Comparison of ENCODE assay signal across 10 mouse cellular contexts in the genomic region with DNA sequence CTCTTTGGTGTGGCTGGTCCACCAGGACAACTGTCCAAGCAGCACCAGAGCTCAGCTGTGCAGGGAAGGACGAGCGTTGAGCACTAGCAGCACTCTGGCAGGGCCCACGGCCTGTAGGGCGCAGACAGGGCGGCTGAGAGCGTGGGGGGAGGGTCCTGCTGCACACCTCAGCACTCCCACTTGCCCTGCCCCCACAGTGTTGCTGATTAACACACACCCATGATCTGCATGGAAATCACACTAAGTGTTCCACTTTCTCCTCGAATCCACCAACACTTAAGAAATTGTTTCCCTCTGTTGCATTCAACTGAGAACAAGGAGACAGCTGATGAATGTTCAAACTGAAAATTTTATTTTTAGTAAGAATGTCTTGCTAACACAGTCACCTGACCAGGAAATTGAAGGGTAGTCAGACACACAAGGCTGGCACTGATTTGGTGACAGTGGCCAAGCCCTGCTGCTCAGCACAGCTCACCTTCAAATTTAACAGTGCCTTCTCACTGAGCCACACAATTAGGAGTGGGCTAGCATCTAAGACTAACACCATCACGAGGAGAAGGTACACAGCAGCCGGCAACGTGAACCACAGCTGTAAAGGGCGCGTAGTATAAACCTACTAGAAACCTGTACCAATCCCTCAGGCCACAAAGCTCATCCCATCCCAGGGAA. TPM values are rescaled to one million over a fixed set of nuclear protein-coding genes. Genes with fewer than 3 reads are reported as not detected.
DNase-seq lines count a peak whose midpoint lies in the region; ATAC-seq lines count a peak whose summit lies in the region.
"Had no signal": no experiment of that assay in that cellular context is flagged by ENCODE, and none has a peak within 500 bp of the region (broad histone marks: within the 10 kb centered on the region; RNA-seq: fewer than 3 reads in every experiment).

No protein-coding gene starts in this region.

- peaks cover 30% of the 10 kb centered on the region for H3K4me1 ChIP-seq in heart, embryonic 16.5 days (ENCODE audit: control insufficient read depth, insufficient read depth, low read length)
- H3K4me1 ChIP-seq: liver, embryonic 15.5 days had no signal

- H3K27ac ChIP-seq in heart, embryonic 16.5 days (ENCODE audit: low read length), result peak overlapping the region; percentile 92
- H3K27ac ChIP-seq: liver, embryonic 15.5 days had no signal

- H3K4me2 ChIP-seq in heart, embryonic 16.5 days (ENCODE audit: low read depth, low read length), result peak overlapping the region; percentile 9; the same call in 1 of the 2 replicates
- H3K4me2 ChIP-seq: liver, embryonic 15.5 days had no signal

- H3K4me3 ChIP-seq in heart, embryonic 16.5 days (ENCODE audit: low read length), result no peak overlapping the region
- H3K4me3 ChIP-seq: liver, embryonic 15.5 days had no signal

- peak; percentile 39; the same call in 1 of the 2 replicates for ATAC-seq in frontal cortex, adult (ENCODE audit: low TSS enrichment)
- ATAC-seq in heart, embryonic 16.5 days (replicated peaks; ENCODE audit: extremely low read depth, insufficient read depth, low FRiP score), result peak; percentile 65
- ATAC-seq in erythroid progenitor cell, adult 5-6 weeks (replicated peaks; ENCODE audit: low FRiP score, poor library complexity, severe bottlenecking), result no peak

- WGBS in heart, embryonic 16.5 days, result 59% methylated on average over 12 of the region's 12 CpGs

- H3K9ac ChIP-seq in heart, embryonic 16.5 days (ENCODE audit: low read length), result peak overlapping the region; percentile 36
- H3K9ac ChIP-seq: liver, embryonic 15.5 days had no signal

- no peaks in the 10 kb centered on the region for H3K27me3 ChIP-seq in heart, embryonic 16.5 days (ENCODE audit: control insufficient read depth, insufficient read depth, low read length)
- H3K27me3 ChIP-seq: liver, embryonic 15.5 days had no signal

- peaks cover 51% of the 10 kb centered on the region for H3K36me3 ChIP-seq in heart, embryonic 16.5 days (ENCODE audit: control insufficient read depth, insufficient read depth)

- H3K9me3 ChIP-seq in heart, embryonic 16.5 days (replicated peaks; ENCODE audit: control insufficient read depth, low read length), result no peaks in the 10 kb centered on the region
- H3K9me3 ChIP-seq: liver, embryonic 15.5 days had no signal

- no peak for DNase-seq in frontal cortex, postnatal 25 days (ENCODE audit: low spot score in 2 of 2)
- peak; percentile 72 for DNase-seq in brain, adult 2 months (ENCODE audit: low read depth, low spot score)
- peak; percentile 28 to 45 for DNase-seq in left cerebral cortex, adult 9 months (ENCODE audit: low spot score in 2 of 2)
- no peak for DNase-seq in spleen, postnatal 14 days (ENCODE audit: low spot score in 2 of 2)
- DNase-seq in layer of hippocampus, postnatal 10 days (ENCODE audit: low spot score in 2 of 2), result no peak
- DNase-seq: cerebellum, postnatal 14 days had no signal

RNA-seq across cellular contexts. Expression of gene Kif1b, which starts 58.3 kb away (rescaled TPM):
- polyA plus RNA-seq in heart, embryonic 16.5 days (2015; fragmentation: Nextera tagmentation; extraction: Ambion mirVana), result 39.8 and 47.5 TPM in 2 replicates
- total RNA-seq in erythroid progenitor cell, adult 5-6 weeks (2015; ENCODE audit: low replicate concordance), result 4.6 and 5.4 TPM in 2 replicates
- total RNA-seq in erythroid progenitor cell, adult 5-6 weeks (2017; ENCODE audit: low replicate concordance), result 7.4 and 8.0 TPM in 2 replicates
- 100 to 1,000 TPM; 402 to 413 TPM for total RNA-seq in layer of hippocampus, postnatal 10 days (2021)

Comparison
In these comparisons a context has a peak if more than half of its experiments do, and no peak if none do; other contexts are left out.
1. DNase-seq: peak in brain, adult 2 months (single experiment) and left cerebral cortex, adult 9 months (2 of 2); none in frontal cortex, postnatal 25 days (0 of 2), spleen, postnatal 14 days (0 of 2) and layer of hippocampus, postnatal 10 days (0 of 2).
2. RNA of gene Kif1b, which starts 58.3 kb away (total RNA-seq): 402 to 413 TPM in layer of hippocampus, postnatal 10 days; 4.6 to 8.0 TPM in erythroid progenitor cell, adult 5-6 weeks; every median in the first group is over 10 times any median in the second.